Mouse (Mus musculus) neural tube, embryonic 12.5 days (tissue): Measurements from ENCODE around the gene Flywch1. TPM values are rescaled to one million over a fixed set of nuclear protein-coding genes. Genes with fewer than 3 reads are reported as not detected.
A peak's percentile ranks its signal among the peaks of the same experiment; 100 is the strongest.

Experiments
- ATAC-seq: fragments of 200-750 bp; cut with Nextera tagmentation; 2 replicates; pipeline ENCODE4 v1.8.0; 2017; ENCODE audit warnings: low read depth, mild to moderate bottlenecking, moderate TSS enrichment, moderate library complexity; ENCODE audit not compliant: low FRiP score
- H3K27ac ChIP-seq: fragments of 300-500 bp; sonication (generic); 2 replicates; pipeline ENCODE4 v1.5.1; 2016
- H3K27me3 ChIP-seq: fragments of 300-500 bp; sonication (generic); replicated peaks from 2 replicates; pipeline ENCODE4 v1.6.1; 2016; ENCODE audit warnings: mild to moderate bottlenecking
- H3K36me3 ChIP-seq: fragments of 300-500 bp; sonication (generic); 2 replicates; pipeline ENCODE4 v1.6.1; 2016; ENCODE audit warnings: mild to moderate bottlenecking
- H3K4me1 ChIP-seq: fragments of 300-500 bp; sonication (generic); 2 replicates; pipeline ENCODE4 v1.6.1; 2016
- H3K4me2 ChIP-seq: fragments of 300-500 bp; sonication (generic); replicated peaks from 2 replicates; pipeline ENCODE4 v1.6.1; 2016; ENCODE audit warnings: mild to moderate bottlenecking
- H3K4me3 ChIP-seq: fragments of 300-500 bp; sonication (generic); 2 replicates; pipeline ENCODE4 v1.5.1; 2016
- H3K9ac ChIP-seq: fragments of 300-500 bp; sonication (generic); 2 replicates; pipeline ENCODE4 v1.6.1; 2016; ENCODE audit warnings: mild to moderate bottlenecking
- H3K9me3 ChIP-seq: fragments of 300-500 bp; sonication (generic); 2 replicates; pipeline ENCODE4 v1.6.1; 2016; ENCODE audit warnings: mild to moderate bottlenecking
- WGBS: fragments of 180-500 bp; shearing (Covaris S2); methylation state at CpG from one replicate; pipeline ENCODE4 v1.1.7; 2016; 5-methylcytosine and 5-hydroxymethylcytosine counted together
- polyA plus RNA-seq: library from polyadenylated mRNA; unstranded; fragments of >200 nt; fragmentation: Nextera tagmentation; extraction: Ambion mirVana; gene quantifications from 2 replicates; pipeline ENCODE4 v1.2.1, GENCODE M21; 2016

Gene Flywch1
- polyA plus RNA-seq, 1 experiment from 2014 or later, result 234 TPM

DNA sequence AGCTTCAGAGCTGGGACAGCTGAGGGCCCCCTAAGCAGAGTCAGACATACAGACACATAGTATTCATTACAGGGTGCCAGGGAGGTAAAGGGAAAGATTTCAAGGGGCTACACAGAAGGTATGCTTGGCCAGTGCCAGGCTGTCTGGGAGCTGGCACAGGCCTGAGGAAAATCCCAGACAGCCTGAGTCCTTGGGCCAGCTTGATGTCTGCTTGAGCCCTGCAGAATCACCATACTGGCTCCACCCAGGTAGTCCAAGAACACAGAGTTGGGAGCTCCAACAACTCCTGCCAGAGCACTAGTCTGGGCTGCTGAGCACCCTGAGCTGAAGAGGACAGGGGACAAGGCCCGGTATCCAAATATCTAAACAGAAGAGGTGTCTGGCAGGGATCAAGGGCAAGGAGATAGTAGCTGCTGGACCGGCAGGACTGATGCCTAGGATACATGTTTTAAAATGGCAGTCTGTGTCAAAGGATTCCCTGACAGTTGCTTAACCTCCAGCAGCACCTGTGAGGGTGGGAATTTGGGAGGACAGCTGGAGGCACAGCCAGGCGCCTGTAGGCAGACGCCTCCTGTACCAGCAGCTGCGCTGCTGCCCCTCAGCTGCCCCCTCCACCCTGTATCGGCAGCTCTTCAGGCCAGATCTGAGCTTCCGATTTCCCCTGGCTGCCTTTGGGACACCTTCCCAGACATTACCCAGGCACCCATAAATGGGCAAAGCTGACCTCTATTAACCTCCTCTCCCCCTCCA is 48.9 kb downstream of the Flywch1 start, which contains the start of gene 1520401A03Rik:
Gene 1520401A03Rik (minus strand): TSS at position 408 of the 750 bp plus-strand sequence.
- 73% methylated on average over 7 of the region's 7 CpGs for WGBS

GRCm38 (mm10) chr17:23721886-23722285 is 49.5 kb downstream of the Flywch1 start:
- no peak overlapping the region for H3K27ac ChIP-seq
- H3K36me3 ChIP-seq, result no peaks in the 10 kb centered on the region
- H3K4me3 ChIP-seq, result no peak overlapping the region
- H3K9ac ChIP-seq, result no peak overlapping the region
- WGBS, result 79% methylated on average over 2 of the region's 2 CpGs
- no peaks in the 10 kb centered on the region for H3K27me3 ChIP-seq
- H3K4me1 ChIP-seq, result peaks cover 4% of the 10 kb centered on the region; the same call in 1 of the 2 replicates
- no peak overlapping the region for H3K4me2 ChIP-seq
- ATAC-seq, result no peak
- H3K9me3 ChIP-seq, result no peaks in the 10 kb centered on the region

More for the DNA sequence above, 48.9 kb downstream of the Flywch1 start, which contains the start of gene 1520401A03Rik:
- Histone ChIP-seq H3K36me3 (no peaks in the 10 kb centered on the region), H3K4me1 (peaks cover 4% of the 10 kb centered on the region; the same call in 1 of the 2 replicates), H3K27me3 (no peaks in the 10 kb centered on the region), H3K9ac (no peak within 1 kb of the TSS), H3K9me3 (no peaks in the 10 kb centered on the region), H3K4me2 (no peak within 1 kb of the TSS), H3K27ac (no peak within 1 kb of the TSS), H3K4me3 (no peak within 1 kb of the TSS)
- ATAC-seq, result no peak

DNA sequence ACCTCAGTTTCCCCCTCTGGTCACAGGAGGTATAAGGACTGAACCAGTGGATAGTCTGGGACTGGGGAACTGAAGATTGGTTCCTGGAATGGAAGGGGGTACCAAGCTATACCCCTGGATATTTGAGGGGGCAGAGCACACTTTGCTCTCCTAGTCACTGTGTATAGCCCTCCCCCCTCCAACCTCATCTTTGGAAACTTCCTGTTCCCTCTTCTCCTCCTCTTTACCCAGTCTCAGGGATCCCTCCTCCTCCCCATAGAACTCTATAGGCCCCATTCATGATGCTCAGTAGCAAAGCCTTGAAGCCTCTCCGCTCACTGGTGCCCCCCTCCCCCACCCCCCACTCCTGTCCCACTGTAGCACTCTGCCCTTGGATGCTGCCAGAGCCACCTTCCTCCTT is 51.9 kb downstream of the Flywch1 start:
- ATAC-seq, result no peak
- H3K4me2 ChIP-seq, result no peak overlapping the region
- H3K36me3 ChIP-seq, result no peaks in the 10 kb centered on the region

DNA sequence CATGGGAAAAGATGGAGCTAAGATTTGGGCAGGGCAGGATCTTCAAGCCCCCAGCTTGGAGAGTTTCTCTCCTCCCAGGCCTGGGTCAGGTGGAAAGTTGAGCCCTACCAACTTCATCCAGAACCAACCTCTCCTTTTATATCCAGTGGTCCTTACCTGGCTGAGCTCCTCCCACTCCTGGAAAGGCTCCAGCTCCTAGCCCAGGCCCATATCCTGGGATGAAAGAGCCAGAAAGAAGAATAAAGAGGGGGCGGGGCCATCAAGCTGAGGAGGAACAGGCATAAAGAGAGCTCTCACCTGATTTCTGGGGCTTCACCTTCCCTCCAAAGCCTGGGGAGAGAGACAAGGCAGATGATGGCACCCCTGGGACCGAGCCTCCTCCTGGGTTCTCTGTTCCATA is 54.4 kb downstream of the Flywch1 start:
- no peak overlapping the region for H3K4me3 ChIP-seq
- H3K4me1 ChIP-seq, result no peaks in the 10 kb centered on the region
- no peak for ATAC-seq
- no peaks in the 10 kb centered on the region for H3K9me3 ChIP-seq
- H3K27ac ChIP-seq, result no peak overlapping the region
- 68% methylated on average over 2 of the region's 2 CpGs for WGBS
- H3K36me3 ChIP-seq, result no peaks in the 10 kb centered on the region
- no peaks in the 10 kb centered on the region for H3K27me3 ChIP-seq
- no peak overlapping the region for H3K4me2 ChIP-seq
- H3K9ac ChIP-seq, result no peak overlapping the region

More for the DNA sequence above, 51.9 kb downstream of the Flywch1 start:
- H3K9me3 ChIP-seq, result no peaks in the 10 kb centered on the region
- WGBS, result 11% methylated on average over 1 of the region's 1 CpGs
- no peak overlapping the region for H3K4me3 ChIP-seq
- H3K4me1 ChIP-seq, result no peaks in the 10 kb centered on the region
- H3K27me3 ChIP-seq, result no peaks in the 10 kb centered on the region
- H3K27ac ChIP-seq, result no peak overlapping the region
- no peak overlapping the region for H3K9ac ChIP-seq

DNA sequence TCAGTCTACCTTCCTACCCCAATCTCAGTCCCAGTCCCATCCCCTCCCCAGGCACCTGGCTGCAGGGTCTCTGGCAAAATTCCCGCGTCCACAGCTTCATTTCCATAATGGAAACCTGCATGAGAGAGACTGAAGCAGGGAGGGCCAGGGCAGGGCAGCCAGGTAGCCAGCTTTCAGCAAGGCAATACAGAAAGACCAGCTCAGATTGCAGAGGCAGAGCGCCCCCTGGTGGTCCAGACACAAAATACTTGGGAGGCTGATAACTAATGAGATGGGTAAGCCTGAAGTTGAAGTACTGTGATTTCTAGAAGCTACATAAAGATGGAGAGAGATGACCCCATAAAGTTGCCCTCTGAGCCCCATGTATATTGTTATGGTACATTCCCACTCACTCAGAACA is 65.2 kb downstream of the Flywch1 start:
- WGBS, result 0% methylated on average over 3 of the region's 3 CpGs

DNA sequence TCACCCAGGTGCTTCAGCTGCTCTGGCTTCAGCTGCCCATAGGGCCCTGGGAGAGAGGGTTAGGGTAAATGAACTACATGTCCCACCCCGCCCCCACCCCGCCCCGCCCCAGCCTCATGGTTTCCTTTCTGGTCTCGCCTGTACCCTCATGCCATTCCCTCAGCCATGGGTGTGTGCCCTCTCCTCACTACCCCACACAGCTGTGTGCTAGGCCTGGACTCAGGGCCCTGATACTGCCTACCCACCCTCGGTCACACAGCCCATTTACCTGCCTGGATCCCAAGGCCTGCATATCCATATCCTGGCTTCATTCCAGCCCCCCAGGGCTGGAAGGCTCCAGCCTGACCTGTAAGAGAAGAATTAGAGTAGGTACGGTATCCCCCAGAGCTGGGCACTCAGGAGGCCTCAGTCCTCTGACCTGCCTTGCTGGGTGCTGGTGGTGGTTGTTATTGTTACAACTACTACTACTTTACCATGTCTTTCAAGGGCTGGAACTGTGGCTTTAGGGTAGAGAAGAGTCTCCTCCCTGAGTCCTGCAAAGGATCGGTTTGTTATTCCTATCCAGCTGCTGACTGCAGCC is 65.8 kb downstream of the Flywch1 start:
- no peak overlapping the region for H3K4me3 ChIP-seq
- H3K4me2 ChIP-seq, result no peak overlapping the region
- 0 out of 2 replicates have a peak, but pooled peaks cover 3% of the 10 kb centered on the region for H3K4me1 ChIP-seq
- peaks cover 10% of the 10 kb centered on the region; the same call in 1 of the 2 replicates for H3K27me3 ChIP-seq
- peak; percentile 28 for ATAC-seq
- no peaks in the 10 kb centered on the region for H3K9me3 ChIP-seq
- no peaks in the 10 kb centered on the region for H3K36me3 ChIP-seq
- H3K9ac ChIP-seq, result no peak overlapping the region
- WGBS, result 76% methylated on average over 7 of the region's 7 CpGs
- no peak overlapping the region for H3K27ac ChIP-seq

More for the DNA sequence above, 65.2 kb downstream of the Flywch1 start:
- Histone ChIP-seq H3K27ac (no peak overlapping the region), H3K9ac (no peak overlapping the region), H3K4me3 (no peak overlapping the region), H3K4me1 (0 out of 2 replicates have a peak, but pooled peaks cover 3% of the 10 kb centered on the region), H3K27me3 (peaks cover 4% of the 10 kb centered on the region; the same call in 1 of the 2 replicates), H3K36me3 (no peaks in the 10 kb centered on the region), H3K4me2 (no peak overlapping the region), H3K9me3 (no peaks in the 10 kb centered on the region)
- ATAC-seq, result peak; percentile 43; the same call in 1 of the 2 replicates

GRCm38 (mm10) chr17:23704741-23705140 is 66.7 kb downstream of the Flywch1 start:
- no peak overlapping the region for H3K27ac ChIP-seq
- no peaks in the 10 kb centered on the region for H3K9me3 ChIP-seq
- no peak for ATAC-seq
- WGBS, result 59% methylated on average over 7 of the region's 7 CpGs
- H3K4me1 ChIP-seq, result 0 out of 2 replicates have a peak, but pooled peaks cover 3% of the 10 kb centered on the region
- no peaks in the 10 kb centered on the region for H3K36me3 ChIP-seq
- H3K9ac ChIP-seq, result no peak overlapping the region
- no peak overlapping the region for H3K4me3 ChIP-seq
- peaks cover 15% of the 10 kb centered on the region; the same call in 1 of the 2 replicates for H3K27me3 ChIP-seq
- no peak overlapping the region for H3K4me2 ChIP-seq

DNA sequence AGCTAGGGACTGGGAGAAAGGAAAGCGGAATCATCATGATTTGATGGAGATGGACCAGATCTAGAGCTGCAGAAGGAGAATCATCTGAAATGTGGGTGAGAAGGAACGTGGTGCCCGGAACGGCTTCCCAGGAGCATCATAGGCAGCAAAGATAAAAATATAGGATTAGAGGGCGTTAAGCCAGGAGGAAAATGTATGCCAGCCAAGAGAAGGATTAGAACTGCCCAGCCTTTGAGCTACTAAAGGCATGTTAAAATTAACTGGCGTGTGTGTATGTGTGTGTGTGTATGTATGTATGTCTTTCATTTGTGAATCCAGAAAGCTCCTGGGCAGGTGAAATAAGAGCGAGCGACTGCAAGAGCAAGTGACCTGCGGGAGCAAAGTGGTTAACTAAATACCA is 68.1 kb downstream of the Flywch1 start:
- WGBS, result 85% methylated on average over 9 of the region's 9 CpGs
- Histone ChIP-seq H3K4me3 (no peak overlapping the region), H3K27ac (no peak overlapping the region), H3K4me1 (peaks cover 8% of the 10 kb centered on the region), H3K4me2 (no peak overlapping the region), H3K9me3 (no peaks in the 10 kb centered on the region), H3K9ac (no peak overlapping the region), H3K27me3 (peaks cover 29% of the 10 kb centered on the region), H3K36me3 (no peaks in the 10 kb centered on the region)
- no peak for ATAC-seq

Other genes with a start within 250 kb of the Flywch1 start
- 21.3 and 22.6 TPM in 2 replicates for gene Zfp213, start 207.4 kb downstream of the Flywch1 start, polyA plus RNA-seq
- gene Zfp13, start 172.1 kb downstream of the Flywch1 start, polyA plus RNA-seq, result 23.8 and 26.6 TPM in 2 replicates
- gene Zscan10, start 170.7 kb downstream of the Flywch1 start, polyA plus RNA-seq, result 0.32 TPM in 1 of 2 replicates, not detected in the other
- gene Mmp25, start 126.3 kb downstream of the Flywch1 start, polyA plus RNA-seq, result 1.6 TPM in 2 replicates
- gene Bicdl2, start 111.1 kb downstream of the Flywch1 start, polyA plus RNA-seq, result 0.42 and 0.80 TPM in 2 replicates
- gene Hcfc1r1, start 98.0 kb downstream of the Flywch1 start, polyA plus RNA-seq, result 69.2 and 74.4 TPM in 2 replicates
- gene Thoc6, start 97.7 kb downstream of the Flywch1 start, polyA plus RNA-seq, result 54.0 and 57.6 TPM in 2 replicates
- gene Tnfrsf12a, start 94.1 kb downstream of the Flywch1 start, polyA plus RNA-seq, result 3.1 and 3.9 TPM in 2 replicates
- 2.7 and 3.6 TPM in 2 replicates for gene Cldn6, start 92.4 kb downstream of the Flywch1 start, polyA plus RNA-seq
- gene Cldn9, start 87.6 kb downstream of the Flywch1 start, polyA plus RNA-seq, result 0.74 and 1.9 TPM in 2 replicates
- 0.79 and 1.1 TPM in 2 replicates for gene 1520401A03Rik, start 48.8 kb downstream of the Flywch1 start, polyA plus RNA-seq
- gene Pkmyt1, start 45.3 kb downstream of the Flywch1 start, polyA plus RNA-seq, result 32.7 and 34.1 TPM in 2 replicates
- 41.7 and 41.8 TPM in 2 replicates for gene Paqr4, start 30.7 kb downstream of the Flywch1 start, polyA plus RNA-seq
- 5.8 and 6.1 TPM in 2 replicates for gene Kremen2, start 25.8 kb downstream of the Flywch1 start, polyA plus RNA-seq
- gene Flywch2, start 14.5 kb upstream of the Flywch1 start, polyA plus RNA-seq, result 47.0 and 47.5 TPM in 2 replicates
- gene Srrm2, start 18.9 kb upstream of the Flywch1 start, polyA plus RNA-seq, result 617 and 693 TPM in 2 replicates
- gene Elob, start 57.5 kb upstream of the Flywch1 start, polyA plus RNA-seq, result 1,078 and 1,213 TPM in 2 replicates
- not detected in 2 replicates for gene Prss33, start 64.5 kb upstream of the Flywch1 start, polyA plus RNA-seq
- gene Prss32, start 72.3 kb upstream of the Flywch1 start, polyA plus RNA-seq, result not detected in 2 replicates
- 1.2 and 1.7 TPM in 2 replicates for gene Prss41, start 72.6 kb upstream of the Flywch1 start, polyA plus RNA-seq
- not detected in 2 replicates for gene Prss21, start 96.5 kb upstream of the Flywch1 start, polyA plus RNA-seq
- gene Dcpp1, start 109.3 kb upstream of the Flywch1 start, polyA plus RNA-seq, result not detected in 2 replicates
- not detected in 2 replicates for gene Dcpp2, start 109.3 kb upstream of the Flywch1 start, polyA plus RNA-seq
- not detected in 2 replicates for gene Dcpp3, start 145.9 kb upstream of the Flywch1 start, polyA plus RNA-seq
- gene Sbp, start 170.1 kb upstream of the Flywch1 start, polyA plus RNA-seq, result not detected in 2 replicates
- gene Sbpl, start 183.7 kb upstream of the Flywch1 start, polyA plus RNA-seq, result not detected in 2 replicates
- not detected in 2 replicates for gene Prss30, start 209.0 kb upstream of the Flywch1 start, polyA plus RNA-seq
- gene Prss22, start 226.5 kb upstream of the Flywch1 start, polyA plus RNA-seq, result 0.24 TPM in 1 of 2 replicates, not detected in the other